ENCODE assay signal across 12 mouse cellular contexts in the genomic region with DNA sequence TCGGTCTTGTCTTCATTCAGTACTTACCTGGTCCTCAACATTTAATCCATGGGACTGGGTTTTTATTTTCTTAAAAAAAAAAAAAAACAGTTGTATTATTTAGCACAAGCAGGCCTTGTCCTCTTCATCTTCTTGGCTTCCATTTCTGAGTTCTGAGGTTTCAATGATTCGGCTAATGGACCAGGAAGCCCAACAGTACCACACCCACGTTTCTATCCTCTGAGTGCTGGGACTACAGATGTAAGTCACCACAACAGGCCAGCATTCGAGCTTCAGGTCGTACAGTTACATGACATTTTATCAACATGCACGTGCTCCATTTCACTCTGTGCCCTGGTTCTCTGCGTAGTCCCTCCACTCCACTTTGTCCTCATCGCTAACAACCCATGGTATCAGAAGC.
"Had no signal": no experiment of that assay in that cellular context is flagged by ENCODE, and none has a peak within 500 bp of the region (broad histone marks: within the 10 kb centered on the region; RNA-seq: fewer than 3 reads in every experiment).

No protein-coding gene starts in this region.

- H3K36me3 ChIP-seq: limb, embryonic 12.5 days; liver, embryonic 13.5 days; neural tube, embryonic 12.5 days; stomach, embryonic 15.5 days had no signal

- H3K9me3 ChIP-seq: limb, embryonic 12.5 days; liver, embryonic 13.5 days; neural tube, embryonic 12.5 days; stomach, embryonic 15.5 days had no signal

- DNase-seq: kidney, adult 8-10 months; kidney, postnatal 25 days; layer of hippocampus, adult 9-11 months; liver; liver, embryonic 13.5 days; liver, postnatal 0 days; right cerebral cortex, postnatal 14 days; thymus, adult 2 months; thymus, postnatal 25 days had no signal

- ATAC-seq: liver, postnatal 0 days had no signal

- H3K4me1 ChIP-seq: liver, embryonic 13.5 days; stomach, embryonic 15.5 days had no signal

- H3K27me3 ChIP-seq: limb, embryonic 12.5 days; liver, embryonic 13.5 days; neural tube, embryonic 12.5 days; stomach, embryonic 15.5 days had no signal

- H3K27ac ChIP-seq: limb, embryonic 12.5 days; liver, embryonic 13.5 days; stomach, embryonic 15.5 days had no signal

- H3K9ac ChIP-seq: limb, embryonic 12.5 days; liver, embryonic 13.5 days; liver, postnatal 0 days; neural tube, embryonic 12.5 days; stomach, embryonic 15.5 days had no signal

- H3K4me3 ChIP-seq: limb, embryonic 12.5 days; liver, embryonic 13.5 days; neural tube, embryonic 12.5 days; stomach, embryonic 15.5 days had no signal

- H3K4me2 ChIP-seq: limb, embryonic 12.5 days; liver, embryonic 13.5 days; neural tube, embryonic 12.5 days; stomach, embryonic 15.5 days had no signal
